Mouse (Mus musculus) adrenal gland, adult 8-10 months (tissue): ENCODE results near the gene Spdef. TPM values are rescaled to one million over a fixed set of nuclear protein-coding genes. Genes with fewer than 3 reads are reported as not detected.
A peak's percentile ranks its signal among the peaks of the same experiment; 100 is the strongest.

Source experiments
- DNase-seq: peaks from one replicate; pipeline ENCODE4 v3.0.0; 2022
- total RNA-seq, 4 experiments: library from RNA; stranded (reverse); gene quantifications; 2 replicates each; pipeline ENCODE4 v1.2.4; 2022

Spdef gene
- total RNA-seq, 4 experiments from 2014 or later: 0.37 TPM; not detected in 3

DNA sequence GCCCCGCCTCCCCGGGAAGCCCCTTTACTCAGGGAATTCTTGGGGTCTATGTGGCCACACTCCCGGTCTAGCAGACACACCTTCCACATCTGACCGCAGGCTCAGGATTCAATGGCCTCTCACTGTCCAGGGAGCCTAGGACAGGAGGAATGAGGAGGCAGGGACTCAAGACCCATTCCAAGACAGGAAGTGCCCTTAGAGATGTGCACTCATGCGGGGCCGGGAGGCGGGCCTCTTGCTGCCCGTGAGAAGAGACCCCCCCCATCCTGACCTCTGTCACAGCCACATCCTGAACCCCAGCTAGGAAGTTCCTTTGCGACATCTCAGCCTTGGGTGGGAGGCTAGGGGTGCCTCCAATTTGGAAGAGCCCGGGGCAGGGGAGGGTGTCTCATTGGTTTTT lies 3.7 kb downstream of the Spdef start:
- no peak for DNase-seq

DNA sequence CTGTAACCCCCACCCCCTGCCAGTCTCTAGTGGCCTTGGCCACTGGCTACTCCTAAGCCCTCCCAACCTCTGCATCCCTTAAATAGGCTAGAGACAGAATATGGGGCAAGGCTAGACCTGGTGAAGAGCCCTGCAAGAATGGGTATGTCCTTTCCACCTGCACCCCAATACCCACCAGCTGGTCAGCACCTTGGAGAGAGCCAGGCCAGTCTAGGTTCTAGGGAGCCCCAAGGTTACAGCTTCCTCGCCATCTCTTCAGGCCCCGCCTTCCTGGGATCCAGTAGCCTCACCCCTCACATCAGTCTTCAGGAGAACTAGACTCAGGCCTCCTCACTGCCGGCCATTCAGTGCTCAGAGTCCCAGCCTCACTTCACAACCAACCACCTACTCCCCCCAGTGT lies 4.4 kb downstream of the Spdef start:
- no peak for DNase-seq

GRCm38 (mm10) chr17:27721125-27721664 lies 7.6 kb downstream of the Spdef start:
- DNase-seq: no peak

DNA sequence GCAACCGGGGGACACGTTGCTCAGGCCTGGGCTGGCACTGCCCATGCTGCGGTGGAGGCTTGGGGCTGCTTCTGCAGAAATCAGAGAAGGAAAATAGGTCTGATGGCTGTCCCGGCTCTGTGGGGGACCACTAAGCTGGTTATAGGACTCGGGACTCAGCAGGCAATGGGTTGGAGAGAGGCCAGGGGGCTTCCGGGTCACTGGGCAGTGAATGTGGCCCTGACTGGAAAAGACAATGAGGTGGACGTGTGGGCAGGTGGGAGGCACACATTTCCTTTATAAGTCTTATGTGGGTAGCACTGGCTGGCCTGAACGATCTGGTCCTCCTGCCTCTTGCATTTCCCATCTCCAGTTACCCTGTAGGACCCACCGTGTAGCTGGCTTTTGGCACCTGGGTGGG lies 8.4 kb downstream of the Spdef start:
- DNase-seq: no peak

GRCm38 (mm10) chr17:27719663-27720062 lies 9.1 kb downstream of the Spdef start:
- DNase-seq: no peak

GRCm38 (mm10) chr17:27718250-27718649 lies 10.5 kb downstream of the Spdef start:
- no peak for DNase-seq

DNA sequence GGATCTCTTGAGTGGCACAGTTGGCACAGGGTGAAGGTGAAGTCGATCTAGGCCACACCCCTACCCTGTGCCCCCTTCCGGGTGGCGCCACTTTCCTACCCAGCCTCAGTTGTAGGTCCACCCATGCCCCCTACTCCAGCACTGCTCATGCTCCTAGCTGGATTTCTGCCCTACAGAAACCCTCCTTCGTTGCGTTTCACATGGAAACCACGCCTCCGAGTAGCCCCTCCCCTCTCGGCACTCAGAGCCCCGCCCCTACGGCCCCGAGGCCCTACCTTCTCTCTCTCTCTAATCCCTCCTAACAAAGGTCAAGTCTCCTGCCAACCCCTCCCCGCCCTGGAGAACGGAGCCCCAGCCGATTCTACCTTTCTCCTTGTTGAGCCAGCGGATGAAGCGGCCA lies 12.0 kb downstream of the Spdef start:
- no peak for DNase-seq

- no peak for DNase-seq
These were observed 15.9 kb downstream of the Spdef start for GRCm38 (mm10) chr17:27712832-27713231.

DNA sequence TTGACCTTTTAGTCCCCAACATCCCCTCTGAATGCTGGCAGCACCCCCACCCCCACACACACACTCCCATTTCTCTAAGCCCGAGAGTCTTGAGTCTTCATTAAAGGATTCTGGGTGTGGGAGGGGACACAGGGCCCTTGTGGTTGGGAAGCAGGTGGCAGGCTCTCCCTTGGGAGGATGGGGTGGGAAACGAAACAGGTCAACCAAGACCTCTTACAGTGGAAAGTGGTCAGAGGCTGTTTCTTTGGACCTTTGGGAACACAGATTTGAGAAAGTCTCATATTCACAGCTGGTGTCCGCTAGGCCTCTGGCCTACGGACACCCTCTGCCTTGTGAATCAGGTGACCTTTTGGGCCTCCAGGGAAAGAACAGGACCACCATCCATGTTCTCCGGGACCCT lies 19.1 kb downstream of the Spdef start:
- DNase-seq: no peak

DNA sequence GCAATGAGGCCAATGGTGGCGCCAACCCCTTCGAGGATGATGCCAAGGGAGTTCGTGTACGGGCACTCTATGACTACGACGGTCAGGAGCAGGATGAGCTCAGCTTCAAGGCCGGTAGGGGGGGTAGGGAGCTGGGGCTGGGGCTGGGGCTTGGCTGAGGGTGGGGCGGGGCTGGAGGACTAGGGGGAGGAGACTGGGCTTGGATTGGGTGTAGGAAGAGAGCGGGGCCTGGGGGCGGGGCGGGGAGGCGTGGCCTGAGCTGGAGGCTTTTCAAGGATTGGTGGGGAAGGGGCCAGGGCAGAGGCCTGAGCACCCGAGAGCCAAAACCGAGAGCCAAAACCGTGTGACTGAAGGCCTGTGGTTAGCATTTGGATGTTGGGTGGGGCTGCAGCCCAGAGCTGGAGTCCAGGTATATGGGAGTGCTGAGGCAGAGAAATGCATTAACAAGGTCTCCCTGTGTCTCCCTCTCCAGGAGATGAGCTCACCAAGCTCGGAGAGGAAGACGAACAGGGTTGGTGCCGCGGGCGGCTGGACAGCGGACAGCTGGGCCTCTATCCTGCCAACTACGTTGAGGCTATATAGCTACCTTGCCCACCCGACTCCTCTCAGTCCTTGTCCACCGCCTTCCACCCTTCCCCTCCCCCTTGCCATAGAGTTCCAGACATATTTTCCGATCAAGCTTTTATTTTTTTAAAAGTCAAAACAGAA lies 20.6 kb downstream of the Spdef start:
- DNase-seq: peak; percentile 67

GRCm38 (mm10) chr17:27705661-27706060 lies 23.1 kb downstream of the Spdef start:
- DNase-seq: no peak

DNA sequence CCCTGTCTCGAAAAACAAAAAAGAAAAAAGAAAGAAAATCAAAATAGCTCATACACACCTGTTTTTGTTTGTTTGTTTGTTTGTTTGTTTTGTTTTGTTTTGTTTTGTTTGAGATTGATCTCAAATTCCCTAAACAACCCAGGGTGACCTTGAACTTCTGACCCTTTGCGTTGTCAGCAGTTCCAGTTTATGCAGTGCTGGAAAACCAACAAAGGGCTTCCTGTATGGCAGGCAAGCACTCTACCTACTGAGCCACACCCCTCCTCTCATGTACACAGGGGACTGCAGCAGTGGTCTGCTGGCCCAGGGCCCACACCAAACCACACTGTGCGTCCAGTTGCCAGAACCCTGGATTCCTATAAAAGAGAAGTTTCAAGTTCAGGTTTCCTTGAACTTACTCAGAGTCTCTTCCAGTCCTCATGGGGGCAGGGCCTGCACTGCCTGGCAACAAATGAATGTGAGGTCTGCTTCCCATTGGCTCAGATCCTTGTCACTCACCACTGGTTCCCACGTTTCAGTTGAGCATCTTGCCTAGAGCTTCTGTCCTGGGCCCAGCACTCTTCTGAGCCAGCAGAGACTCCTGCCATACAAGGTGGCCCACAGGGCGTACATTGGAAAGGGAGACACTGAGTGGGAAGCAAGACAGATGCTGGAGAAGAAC lies 24.7 kb downstream of the Spdef start:
- peak; percentile 34 for DNase-seq

DNA sequence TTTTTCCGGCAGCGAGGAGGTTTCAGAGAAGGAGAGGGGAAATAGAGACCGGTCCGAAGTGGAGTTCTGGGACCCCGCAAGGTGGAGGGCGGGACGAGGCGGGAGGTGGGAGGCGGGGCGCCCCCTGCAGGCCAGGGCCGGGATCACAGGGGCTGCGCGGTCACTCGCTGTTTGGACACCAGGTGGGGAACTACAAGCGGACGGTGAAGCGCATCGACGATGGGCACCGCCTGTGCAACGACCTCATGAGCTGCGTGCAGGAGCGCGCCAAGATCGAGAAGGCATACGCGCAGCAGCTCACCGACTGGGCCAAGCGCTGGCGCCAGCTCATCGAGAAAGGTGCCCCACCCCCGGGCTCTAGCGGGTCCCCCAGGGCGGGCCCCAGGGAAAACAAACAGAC lies 26.2 kb downstream of the Spdef start:
- DNase-seq: no peak

- no peak for DNase-seq
These were observed 26.9 kb downstream of the Spdef start for GRCm38 (mm10) chr17:27701856-27702255.

- no peak for DNase-seq
These were observed 27.9 kb downstream of the Spdef start for GRCm38 (mm10) chr17:27700812-27701211.

DNA sequence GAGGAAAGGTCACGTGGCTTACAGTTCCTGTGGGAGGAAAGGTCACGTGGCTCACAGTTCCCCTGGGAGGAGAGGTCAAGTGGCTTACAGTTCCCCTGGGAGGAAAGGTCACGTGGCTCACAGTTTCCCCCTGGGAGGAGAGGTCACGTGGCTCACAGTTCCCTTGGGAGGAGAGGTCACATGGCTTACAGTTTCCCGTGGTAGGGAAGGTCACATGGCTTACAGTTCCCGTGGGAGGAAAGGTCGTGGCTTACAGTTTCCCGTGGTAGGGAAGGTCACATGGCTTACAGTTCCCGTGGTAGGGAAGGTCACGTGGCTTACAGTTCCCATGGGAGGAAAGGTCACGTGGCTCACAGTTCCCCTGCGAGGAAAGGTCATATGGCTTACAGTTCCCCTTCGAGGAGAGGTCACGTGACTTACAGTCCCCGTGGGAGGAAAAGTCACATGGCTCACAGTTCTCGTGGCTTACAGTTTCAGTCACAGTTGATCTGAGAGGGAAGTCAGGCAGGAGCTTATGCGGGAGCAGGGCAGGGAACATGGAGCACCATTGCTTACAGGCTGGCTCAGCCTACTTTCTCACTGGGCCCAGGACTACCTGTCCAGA lies 29.0 kb downstream of the Spdef start:
- no peak for DNase-seq

DNA sequence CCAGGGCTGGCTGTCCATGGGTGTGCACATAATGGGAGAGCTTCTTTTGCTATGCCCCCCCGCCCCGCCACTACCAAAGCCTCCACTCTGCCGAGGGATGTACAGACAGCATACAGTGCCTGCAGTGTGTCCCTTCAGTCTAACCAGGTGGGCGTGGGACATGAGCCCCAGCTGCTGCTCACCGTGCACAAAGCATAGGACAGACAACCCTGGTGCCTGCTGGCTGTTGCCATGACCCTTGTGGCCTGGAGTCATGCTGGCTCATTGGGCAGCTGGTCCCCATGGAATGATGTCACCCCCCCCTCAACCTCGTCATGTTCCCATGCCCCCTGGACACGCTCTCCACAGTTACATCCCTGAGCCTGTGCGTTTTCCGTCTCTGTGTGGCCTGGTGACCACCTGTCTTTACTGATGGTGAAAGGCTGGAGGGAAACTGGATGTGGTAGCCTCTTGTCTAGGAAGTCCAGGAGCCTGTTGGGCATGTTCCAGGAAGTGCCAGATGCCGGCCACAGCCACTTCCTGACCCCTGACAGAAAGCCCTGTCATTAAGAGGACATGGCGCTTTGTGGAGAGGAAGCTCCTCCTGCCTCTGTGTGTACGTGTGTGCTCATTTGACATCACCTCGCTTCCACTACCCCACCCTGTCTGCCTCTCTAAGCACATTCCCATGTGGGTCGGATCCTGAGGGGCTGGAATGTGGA lies 37.6 kb downstream of the Spdef start:
- DNase-seq: no peak

GRCm38 (mm10) chr17:27686395-27686794 lies 42.4 kb downstream of the Spdef start:
- no peak for DNase-seq

DNA sequence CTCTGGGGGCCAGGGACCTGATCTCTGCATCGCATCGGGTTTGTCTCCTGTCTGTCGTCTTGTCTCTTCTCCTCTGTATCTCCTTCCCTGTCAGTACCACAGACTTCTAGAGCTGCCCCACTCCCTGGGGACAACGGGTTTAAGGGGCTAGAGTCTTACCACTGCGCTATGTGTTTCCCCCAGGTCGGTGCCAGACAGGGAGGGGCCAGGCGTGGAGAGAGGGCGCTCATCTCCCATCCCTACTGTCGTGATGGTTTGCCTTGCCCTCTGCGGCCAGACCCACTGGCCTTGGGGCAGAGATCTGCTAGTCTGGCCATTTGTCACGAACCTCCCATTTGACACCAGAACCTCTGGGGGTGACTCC lies 43.2 kb downstream of the Spdef start:
- no peak for DNase-seq

DNA sequence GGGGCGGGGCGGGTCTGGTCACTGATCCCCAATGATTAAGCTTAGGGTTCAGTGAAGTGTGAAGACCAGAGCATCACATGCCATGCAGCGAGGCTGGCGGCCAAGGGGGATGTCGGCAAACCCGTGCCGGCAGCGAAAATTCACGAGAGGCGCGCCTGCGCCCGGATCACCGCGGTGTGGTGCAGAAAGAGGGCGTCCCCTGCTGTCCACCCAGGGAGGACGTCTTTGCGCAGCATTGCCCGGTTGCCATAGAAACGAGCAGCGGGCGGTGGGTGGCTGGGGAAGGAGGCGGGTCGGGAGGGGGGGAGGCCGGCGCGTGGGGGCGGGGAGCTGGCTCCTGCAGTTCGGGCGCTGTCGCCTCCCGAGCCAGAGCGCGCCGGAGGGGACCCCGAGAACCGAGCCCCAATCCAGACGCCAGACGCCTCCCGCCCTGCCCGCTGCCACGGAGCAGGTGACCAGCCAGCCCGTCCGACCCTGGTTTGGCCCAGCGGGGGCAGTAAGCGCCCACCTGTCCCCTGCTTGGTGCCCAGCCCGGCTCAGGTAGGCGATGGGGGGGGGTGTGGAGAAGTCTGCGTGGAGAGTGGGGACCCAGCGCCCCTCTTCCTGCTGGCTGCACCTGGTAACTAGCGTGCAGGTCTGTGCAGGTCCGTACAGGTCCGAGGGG lies 43.7 kb downstream of the Spdef start:
- no peak for DNase-seq

- no peak for DNase-seq
These were observed 49.6 kb downstream of the Spdef start for GRCm38 (mm10) chr17:27678924-27679813.

DNA sequence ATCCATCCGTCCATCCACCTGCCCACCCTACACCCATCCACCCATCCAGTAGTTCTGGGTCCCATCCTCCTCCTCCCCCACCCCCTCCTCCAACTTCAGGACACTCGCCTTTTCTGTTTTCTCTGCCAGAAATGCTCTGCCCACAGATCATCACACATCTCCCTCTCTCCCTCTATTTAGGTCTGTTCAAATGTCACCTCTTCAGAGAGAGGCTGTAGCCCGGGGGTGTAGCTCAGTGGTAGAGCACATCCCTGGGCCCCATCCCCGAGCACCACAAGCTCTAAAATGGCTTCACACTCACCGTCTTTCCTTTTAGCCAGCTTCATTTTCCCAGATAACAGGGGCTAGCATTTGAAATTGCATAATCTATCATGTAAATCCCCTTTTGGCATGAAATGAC lies 51.0 kb downstream of the Spdef start:
- DNase-seq: no peak
